Mouse (Mus musculus) telencephalon, adult 2 months (tissue): ENCODE results near the gene Gfpt2.
A peak's percentile ranks its signal among the peaks of the same experiment; 100 is the strongest.
"Not testable (repeated sequence)": the region's sequence is repeated elsewhere in the genome, so short reads cannot be mapped to it uniquely, and the experiment has no call there.

Source experiments
- DNase-seq: peaks from one replicate; pipeline ENCODE4 v3.0.0-alpha.2; 2011; ENCODE audit warnings: low read depth, low spot score

The Gfpt2 gene

GRCm38 (mm10) chr11:49793131-49793530 lies 847 bp upstream of the Gfpt2 start:
- DNase-seq: no peak

- no peak for DNase-seq
Measured at GRCm38 (mm10) chr11:49794342-49795144, 565 bp downstream of the Gfpt2 start.

- no peak for DNase-seq
Measured at GRCm38 (mm10) chr11:49798931-49799330, 5.0 kb downstream of the Gfpt2 start.

GRCm38 (mm10) chr11:49801516-49801915 lies 7.5 kb downstream of the Gfpt2 start:
- no peak for DNase-seq

GRCm38 (mm10) chr11:49803801-49804200 lies 9.8 kb downstream of the Gfpt2 start:
- no peak for DNase-seq

- DNase-seq: no peak
Measured at GRCm38 (mm10) chr11:49806218-49806617, 12.2 kb downstream of the Gfpt2 start.

- no peak for DNase-seq
Measured at GRCm38 (mm10) chr11:49808946-49809345, 15.0 kb downstream of the Gfpt2 start.

GRCm38 (mm10) chr11:49810696-49811095 lies 16.7 kb downstream of the Gfpt2 start:
- DNase-seq: not testable (repeated sequence)

- no peak for DNase-seq
Measured at GRCm38 (mm10) chr11:49811099-49811541, 17.1 kb downstream of the Gfpt2 start.

GRCm38 (mm10) chr11:49811879-49812278 lies 17.9 kb downstream of the Gfpt2 start:
- DNase-seq: no peak

GRCm38 (mm10) chr11:49818869-49819566 lies 25.0 kb downstream of the Gfpt2 start:
- DNase-seq: peak; percentile 98

GRCm38 (mm10) chr11:49819676-49820075 lies 25.7 kb downstream of the Gfpt2 start:
- DNase-seq: peak; percentile 56

- DNase-seq: no peak
Measured at GRCm38 (mm10) chr11:49820928-49821327, 26.9 kb downstream of the Gfpt2 start.

- DNase-seq: no peak
Measured at GRCm38 (mm10) chr11:49821546-49821945, 27.6 kb downstream of the Gfpt2 start.

- DNase-seq: no peak
Measured at GRCm38 (mm10) chr11:49822337-49822736, 28.4 kb downstream of the Gfpt2 start.

GRCm38 (mm10) chr11:49824896-49825295 lies 30.9 kb downstream of the Gfpt2 start:
- no peak for DNase-seq

- DNase-seq: no peak
Measured at GRCm38 (mm10) chr11:49827243-49827642, 33.3 kb downstream of the Gfpt2 start.

- no peak for DNase-seq
Measured at GRCm38 (mm10) chr11:49829176-49829745, 35.3 kb downstream of the Gfpt2 start.

GRCm38 (mm10) chr11:49831980-49832379 lies 38.0 kb downstream of the Gfpt2 start:
- DNase-seq: no peak

- DNase-seq: no peak
Measured at GRCm38 (mm10) chr11:49832962-49833361, 39.0 kb downstream of the Gfpt2 start.

- no peak for DNase-seq
Measured at GRCm38 (mm10) chr11:49834248-49834647, 40.3 kb downstream of the Gfpt2 start.

- DNase-seq: no peak
Measured at GRCm38 (mm10) chr11:49835257-49835956, 41.4 kb downstream of the Gfpt2 start.
